Mouse (Mus musculus) heart, adult 18-20 months (tissue): Measurements from ENCODE around the gene Aldh6a1. TPM values are rescaled to one million over a fixed set of nuclear protein-coding genes. Genes with fewer than 3 reads are reported as not detected.

Experiments used
- DNase-seq, 2 experiments: peaks; one replicate each; pipeline ENCODE4 v3.0.0; 2021 to 2022; ENCODE audit warnings: mixed read lengths in 1 of 2
- total RNA-seq, 2 experiments: library from RNA; stranded (reverse); gene quantifications; 2 replicates each; pipeline ENCODE4 v1.2.3; 2021

Gene Aldh6a1
- total RNA-seq, 2 experiments from 2014 or later, result 223 to 267 TPM

GRCm38 (mm10) chr12:84416834-84417604 lies 33.8 kb downstream of the Aldh6a1 start, which contains the start of gene Rnf113a2:
TSS of gene Rnf113a2 (plus strand) at chr12:84417196.
- peak; percentile 85 to 87 for DNase-seq

DNA sequence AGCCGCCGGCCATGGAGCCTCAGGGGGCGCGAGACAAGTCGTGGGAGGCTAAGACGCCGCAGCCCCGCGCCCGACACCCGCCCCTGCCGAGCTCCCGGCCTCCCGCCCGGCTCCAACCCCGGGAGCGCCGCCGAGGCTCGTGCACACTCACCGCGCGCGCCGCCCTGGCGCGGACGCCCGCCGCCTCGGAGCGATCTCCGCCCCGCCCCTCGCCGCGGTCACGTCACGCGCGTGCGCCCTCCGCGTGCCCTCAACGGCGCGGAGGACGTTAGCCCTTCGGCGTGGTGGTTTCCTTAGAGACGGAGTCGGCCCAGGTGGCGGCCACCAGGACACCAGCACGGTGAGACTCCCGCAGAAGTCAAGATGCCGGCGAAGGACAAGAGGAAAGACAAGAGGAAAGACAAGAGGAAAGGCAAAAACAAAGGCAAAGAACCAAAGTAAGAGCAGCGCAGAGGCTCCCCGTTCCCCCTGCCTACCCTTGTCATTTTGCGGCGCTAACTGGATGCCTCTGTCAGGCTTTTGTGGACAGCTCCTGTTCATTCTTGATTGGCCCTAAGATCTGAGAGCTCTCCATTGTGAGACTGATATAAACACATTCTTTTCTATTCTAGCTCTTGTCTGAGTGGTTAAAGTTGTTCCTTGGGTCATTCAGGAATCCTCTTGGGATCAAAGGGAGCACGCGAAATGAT lies 41.8 kb downstream of the Aldh6a1 start, which contains the start of the genes Entpd5 and Bbof1:
TSS of gene Entpd5 (minus strand) at position 211 of the 689 bp plus-strand sequence.
TSS of gene Bbof1 (plus strand) at position 253 of the 689 bp plus-strand sequence.
- DNase-seq, result peak; percentile 93 to 94

DNA sequence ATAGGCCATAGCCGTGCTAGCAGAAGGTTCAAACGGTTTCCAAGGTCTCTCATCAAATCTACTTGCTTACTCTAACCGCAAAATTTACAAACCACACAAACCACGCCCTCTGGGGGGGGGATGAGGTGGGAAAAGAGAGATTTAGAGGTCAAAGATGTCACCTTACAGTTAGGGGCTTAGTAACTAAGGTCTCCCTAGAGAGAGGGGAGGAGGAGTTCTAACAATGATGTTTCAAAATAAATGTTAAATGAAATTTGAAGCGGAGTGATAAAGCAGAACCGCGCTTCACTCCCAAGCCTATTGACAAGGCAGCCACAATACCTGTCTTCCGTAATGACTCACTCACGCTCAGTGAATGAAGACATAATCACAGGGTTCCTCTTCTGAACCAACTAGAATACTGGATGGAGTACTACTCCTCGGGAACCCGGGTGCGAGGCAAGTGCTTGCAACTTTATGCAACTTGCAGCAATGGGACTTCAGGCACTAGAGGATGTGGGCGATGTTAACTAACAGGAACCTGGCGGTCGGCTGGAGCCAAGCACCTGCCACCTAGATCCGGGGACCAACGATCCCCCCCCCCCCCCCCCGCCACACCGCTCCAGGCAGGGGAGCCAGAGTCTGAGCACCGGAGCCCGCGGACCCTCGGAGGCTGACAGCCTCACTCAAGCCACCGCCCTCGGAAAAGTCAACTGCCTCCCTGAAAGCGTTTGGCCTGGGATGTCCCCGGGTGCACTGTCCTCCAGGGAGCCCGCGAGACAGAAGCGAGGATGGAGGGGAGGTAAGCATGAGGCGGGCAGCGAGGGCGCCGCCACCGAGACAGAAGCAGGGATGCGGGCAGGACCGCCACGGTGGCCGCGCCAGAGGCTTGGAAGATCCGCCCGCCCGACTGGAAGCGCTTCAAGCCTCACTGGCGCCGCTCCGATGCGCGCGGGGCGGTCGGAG lies 42.7 kb downstream of the Aldh6a1 start:
- peak in 1 of 2 experiments; percentile 22 for DNase-seq

DNA sequence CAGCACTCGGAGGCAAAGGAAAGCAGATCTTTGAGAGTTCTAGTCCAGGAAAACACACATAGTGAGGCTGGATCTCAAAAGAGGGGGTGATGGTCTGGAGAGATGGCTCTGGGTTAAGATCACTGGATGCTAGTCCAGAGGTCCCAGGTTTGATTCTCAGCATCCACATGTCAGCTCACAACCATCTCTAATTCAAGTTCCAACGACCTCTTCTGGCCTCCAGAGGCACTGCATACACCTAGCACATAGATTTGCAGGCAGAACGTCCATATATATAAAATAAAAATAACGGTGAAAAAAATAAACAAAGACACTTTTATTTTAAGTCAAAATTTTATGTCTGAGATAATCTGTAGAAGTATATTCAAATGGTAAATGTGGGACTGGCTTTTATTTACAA lies 43.5 kb downstream of the Aldh6a1 start:
- no peak for DNase-seq

DNA sequence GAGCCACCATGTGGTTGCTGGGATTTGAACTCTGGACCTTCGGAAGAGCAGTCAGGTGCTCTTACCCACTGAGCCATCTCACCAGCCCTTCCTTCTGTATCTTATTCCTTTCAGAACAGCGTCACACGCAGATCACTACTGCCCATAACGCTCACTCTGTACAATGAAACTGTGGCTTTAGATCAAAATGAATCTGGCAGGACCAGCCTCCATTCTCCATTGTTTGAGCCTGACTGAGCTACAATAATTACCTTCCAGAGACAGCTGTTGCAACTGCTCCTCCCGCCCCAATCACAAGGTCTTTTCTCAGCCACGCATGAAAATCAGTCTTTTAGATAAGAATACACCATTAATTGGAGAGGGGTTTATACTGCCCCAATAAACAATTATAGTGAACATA lies 46.3 kb downstream of the Aldh6a1 start:
- DNase-seq, result no peak

DNA sequence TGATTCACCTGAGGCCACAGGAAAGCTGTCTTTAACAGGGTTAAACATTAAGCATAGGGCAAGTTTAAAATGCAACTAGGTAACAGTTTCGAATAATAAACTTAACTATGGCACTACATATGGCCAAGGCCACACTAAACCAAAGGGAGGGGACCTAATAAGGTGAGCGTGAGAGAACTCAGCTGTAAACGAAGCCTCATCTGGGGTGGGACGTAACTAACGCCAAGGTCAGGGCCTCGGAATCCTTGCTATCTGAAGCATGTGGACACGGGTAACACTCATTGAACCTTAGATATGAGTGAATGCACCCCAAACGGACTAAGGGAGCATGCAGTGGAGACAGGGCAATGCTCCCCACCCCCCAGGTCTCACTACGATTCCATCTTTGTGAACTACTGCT lies 47.9 kb downstream of the Aldh6a1 start:
- no peak for DNase-seq

DNA sequence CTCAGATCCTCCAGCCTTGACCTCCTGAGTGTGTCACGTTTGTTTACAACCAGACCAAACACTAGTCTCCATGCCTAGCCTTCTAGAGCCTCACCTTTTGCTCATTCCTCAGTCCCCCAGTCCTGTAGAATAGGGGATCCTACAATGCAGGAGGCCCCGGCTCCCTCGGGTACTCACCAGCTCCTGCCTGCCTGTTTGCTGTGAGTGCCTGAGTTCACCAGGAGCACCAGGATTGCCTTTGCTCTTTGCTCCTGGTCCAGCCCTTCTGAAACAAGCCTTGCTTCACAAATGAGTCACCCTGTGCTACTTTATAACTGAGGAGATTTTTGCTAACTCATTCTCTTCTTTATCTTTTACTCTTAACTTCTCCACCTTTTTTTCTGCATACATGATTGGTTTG lies 50.2 kb downstream of the Aldh6a1 start:
- no peak for DNase-seq

DNA sequence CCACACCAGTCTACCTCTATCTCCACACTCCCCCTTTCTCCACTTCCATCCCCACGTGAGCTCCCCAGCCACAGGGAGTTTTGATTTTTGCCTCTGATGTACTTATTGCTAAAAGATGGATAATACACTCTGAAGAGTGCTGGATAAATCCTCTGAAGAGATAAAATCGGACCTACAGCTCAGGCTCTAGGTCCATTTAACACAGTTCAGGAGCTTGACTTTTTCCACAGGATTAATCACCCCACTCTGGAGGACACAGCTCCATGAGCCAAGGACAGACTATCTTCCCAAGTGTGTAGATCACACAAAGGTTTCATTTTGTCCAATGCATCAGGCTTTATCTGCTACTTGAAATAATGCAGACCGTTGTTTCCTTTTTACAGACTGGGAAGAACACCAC lies 50.7 kb downstream of the Aldh6a1 start:
- no peak for DNase-seq

DNA sequence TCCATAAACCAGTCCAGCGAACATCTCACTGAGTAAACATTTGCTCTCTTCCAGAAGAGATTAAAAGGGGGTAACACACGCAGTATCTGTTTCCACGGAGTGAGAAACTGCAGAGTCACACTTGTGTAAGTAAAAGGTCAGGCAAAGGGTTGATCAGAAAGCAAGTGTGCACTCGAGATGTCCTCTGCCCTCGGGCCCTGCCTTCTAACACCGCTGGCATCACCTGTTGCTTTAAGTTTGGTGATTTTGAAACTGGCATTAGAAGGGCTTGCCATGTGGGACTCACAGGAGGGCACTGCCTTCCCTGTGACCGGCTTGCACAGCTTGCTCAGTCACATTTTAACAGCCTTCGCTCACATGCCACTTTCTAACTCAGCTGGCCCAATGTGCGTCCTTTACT lies 51.1 kb downstream of the Aldh6a1 start:
- DNase-seq, result no peak

DNA sequence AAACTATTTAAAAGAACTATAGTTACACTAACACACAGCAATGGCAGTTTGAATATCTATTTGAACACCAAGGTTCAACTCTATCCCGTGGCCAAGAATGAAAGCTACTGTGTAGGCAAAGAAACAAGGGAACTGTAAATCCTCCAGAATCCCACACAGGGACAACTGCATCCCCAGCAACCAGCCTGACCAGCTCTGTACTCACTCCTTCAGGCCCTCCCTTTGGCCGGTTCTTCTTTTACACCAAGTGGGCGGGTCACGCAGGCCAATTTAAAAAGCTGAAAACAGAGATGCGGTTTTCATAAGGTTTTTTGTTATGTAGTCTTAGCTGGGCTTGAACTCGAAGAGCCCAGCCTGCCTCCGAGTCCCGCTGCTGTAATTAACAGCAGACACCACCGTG lies 51.7 kb downstream of the Aldh6a1 start:
- no peak for DNase-seq

GRCm38 (mm10) chr12:84398629-84399028 lies 52.2 kb downstream of the Aldh6a1 start:
- no peak for DNase-seq

DNA sequence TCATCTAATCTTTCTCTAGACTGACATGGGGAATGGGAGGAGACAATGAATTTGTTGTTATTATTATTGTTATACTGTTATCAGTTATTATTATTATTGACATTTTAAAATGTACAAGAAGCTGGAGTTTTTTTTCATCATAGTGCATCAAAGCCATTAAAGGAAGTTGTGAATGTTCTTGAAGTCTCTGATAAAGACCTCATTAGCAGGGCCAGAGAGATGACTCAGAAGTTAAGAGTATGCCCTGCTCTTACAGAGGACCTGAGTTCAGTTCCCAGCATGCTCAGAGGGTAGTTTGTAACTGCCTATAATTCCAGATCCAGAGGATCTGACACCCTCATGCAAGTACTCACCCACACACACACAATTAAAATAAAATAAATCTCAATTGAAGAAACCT lies 53.1 kb downstream of the Aldh6a1 start:
- DNase-seq, result no peak

DNA sequence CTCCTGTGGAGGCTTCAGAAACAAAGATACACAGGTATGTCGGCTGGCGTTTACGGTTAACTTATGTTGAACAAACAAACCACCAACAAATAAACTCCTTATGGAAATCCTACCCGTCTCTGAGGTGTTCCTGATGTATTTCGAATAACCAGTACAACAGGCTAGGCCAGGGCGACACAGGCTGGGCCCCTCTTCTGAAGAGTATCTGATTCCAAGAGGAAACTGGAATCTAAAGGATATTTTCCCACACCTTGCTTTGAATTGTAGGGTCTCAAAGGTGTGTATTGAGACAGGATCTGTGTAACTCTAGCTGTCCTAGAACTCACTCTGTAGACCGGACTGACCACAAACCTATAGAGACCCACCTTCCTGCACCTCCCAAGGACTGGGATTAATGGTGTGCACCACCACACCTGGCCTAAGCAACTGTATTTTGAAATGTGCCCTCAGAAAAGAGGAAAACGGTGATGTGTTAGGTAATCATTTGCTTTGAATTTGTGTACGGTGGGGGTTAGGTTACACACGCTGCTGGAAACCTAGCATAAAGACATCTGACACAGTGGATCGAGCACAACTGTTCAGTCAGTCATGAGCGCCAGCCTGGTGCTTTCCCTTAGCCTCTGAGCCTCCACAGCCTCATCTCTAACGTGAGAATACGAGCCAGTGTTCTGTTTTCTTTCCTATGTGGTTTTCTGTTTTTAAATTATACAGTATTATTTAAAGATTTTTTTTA lies 53.7 kb downstream of the Aldh6a1 start:
- no peak for DNase-seq

- no peak for DNase-seq
These were observed 57.0 kb downstream of the Aldh6a1 start for GRCm38 (mm10) chr12:84393847-84394246.

- no peak for DNase-seq
These were observed 58.1 kb downstream of the Aldh6a1 start for GRCm38 (mm10) chr12:84392681-84393080.

- no peak for DNase-seq
These were observed 60.5 kb downstream of the Aldh6a1 start for GRCm38 (mm10) chr12:84390336-84390735.

GRCm38 (mm10) chr12:84388774-84389400 lies 61.9 kb downstream of the Aldh6a1 start:
- DNase-seq, result peak in 1 of 2 experiments; percentile 28

DNA sequence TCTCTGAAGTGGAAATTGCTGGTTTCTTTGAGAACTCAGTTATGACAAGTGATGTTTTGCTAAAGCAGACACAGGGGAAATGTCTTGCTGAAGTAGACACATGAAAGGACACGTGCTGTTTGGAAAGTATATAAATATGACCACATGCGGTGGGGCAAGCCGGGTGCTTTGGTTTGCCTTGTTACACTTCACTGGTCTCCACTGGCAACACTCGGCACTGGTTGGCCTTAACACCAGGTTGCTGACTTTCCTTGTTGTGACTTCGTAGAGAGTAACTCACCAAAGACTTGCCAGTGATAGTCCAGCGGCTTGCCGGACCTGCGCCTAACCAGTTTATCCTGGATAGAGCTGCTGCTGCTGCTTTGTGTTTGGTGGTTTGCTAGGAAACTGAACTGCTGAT lies 62.7 kb downstream of the Aldh6a1 start:
- DNase-seq, result no peak

- DNase-seq, result no peak
These were observed 65.4 kb downstream of the Aldh6a1 start for GRCm38 (mm10) chr12:84385408-84385807.

GRCm38 (mm10) chr12:84384644-84385081 lies 66.1 kb downstream of the Aldh6a1 start:
- DNase-seq, result peak; percentile 77 to 84

GRCm38 (mm10) chr12:84382369-84382768 lies 68.4 kb downstream of the Aldh6a1 start:
- peak; percentile 46 to 61 for DNase-seq
